Mouse (Mus musculus): ENCODE results near the gene 1700008O03Rik.

DNA sequence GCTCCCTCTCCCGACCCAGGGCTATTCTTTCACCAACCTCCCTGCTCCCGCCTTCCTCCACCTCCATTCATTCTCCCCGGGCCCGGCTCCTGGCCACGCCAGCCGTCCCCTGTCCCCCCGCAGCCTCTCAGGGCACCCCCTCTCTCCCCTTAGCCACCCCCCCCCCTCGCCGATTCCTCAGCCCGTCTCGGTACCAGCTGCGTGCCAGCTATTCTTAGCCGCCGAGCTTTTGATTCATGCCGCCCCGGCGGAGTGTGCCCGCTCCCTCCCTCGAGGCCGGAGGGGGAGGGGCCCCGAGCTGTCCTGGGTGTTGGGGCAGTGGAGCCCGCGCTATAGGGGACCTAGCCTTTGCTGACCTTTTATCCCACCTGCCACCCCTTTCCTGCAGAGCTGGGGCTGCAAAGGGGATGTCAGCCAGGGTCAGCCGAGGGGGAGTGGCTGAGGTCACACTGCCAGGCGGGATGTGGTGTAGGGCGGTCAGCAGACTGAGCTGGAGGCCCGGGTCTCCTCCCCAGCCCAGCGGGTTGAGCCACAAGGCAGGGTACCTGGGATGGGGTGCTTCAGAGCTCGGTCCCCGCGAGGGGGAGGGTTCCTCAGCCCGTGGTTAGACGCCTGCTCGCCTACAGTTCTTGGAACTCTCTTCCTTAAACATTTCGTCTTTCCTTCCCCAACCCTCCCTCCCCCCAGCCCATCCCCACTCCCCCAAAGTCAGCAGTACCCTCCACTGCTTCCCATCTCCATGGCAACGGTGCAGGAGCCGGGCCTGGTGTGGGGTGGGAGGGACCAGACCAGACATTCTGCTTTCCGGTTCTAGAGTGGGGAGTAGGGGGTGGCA, 74.5 kb downstream of the 1700008O03Rik start:
- TF ChIP-seq CTCF (IDR thresholded peaks at IDR 0.05; ENCODE audit: control insufficient read depth, insufficient read depth, insufficient replicate concordance, low read depth, low read length) = no peak
- no peak for TF ChIP-seq POLR2A (IDR thresholded peaks at IDR 0.05; ENCODE audit: control insufficient read depth, low read depth, low read length)
